Mouse (Mus musculus): Measurements from ENCODE around the gene Wdr17. TPM values are rescaled to one million over a fixed set of nuclear protein-coding genes. Genes with fewer than 3 reads are reported as not detected.

Wdr17 gene
- polyA plus RNA-seq, 1 experiment from 2014 or later, result 0.55 TPM

GRCm38 (mm10) chr8:54791858-54792698 is 94.9 kb downstream of the Wdr17 start:
- Histone ChIP-seq H3K27ac (ENCODE audit: poor library complexity, severe bottlenecking) (no peak overlapping the region), H3K27me3 (replicated peaks) (no peaks in the 10 kb centered on the region), H3K4me3 (no peak overlapping the region), H3K36me3 (no peaks in the 10 kb centered on the region), H3K9me3 (replicated peaks) (no peaks in the 10 kb centered on the region), H3K4me1 (replicated peaks) (no peaks in the 10 kb centered on the region), H3K4me2 (no peak overlapping the region), H3K9ac (no peak overlapping the region)
- 71% methylated on average over 2 of the region's 2 CpGs for WGBS
- ATAC-seq (ENCODE audit: insufficient number of reproducible peaks, low FRiP score), result no peak

GRCm38 (mm10) chr8:54780134-54780942 is 106.6 kb downstream of the Wdr17 start:
- WGBS, result 12% methylated on average over 16 of the region's 16 CpGs
- H3K4me3 ChIP-seq, result peak overlapping the region; percentile 60
- no peaks in the 10 kb centered on the region for H3K27me3 ChIP-seq (replicated peaks)
- H3K9ac ChIP-seq, result peak overlapping the region; percentile 62
- no peak overlapping the region for H3K27ac ChIP-seq (ENCODE audit: poor library complexity, severe bottlenecking)
- peak; percentile 51; the same call in 1 of the 2 replicates for ATAC-seq (ENCODE audit: insufficient number of reproducible peaks, low FRiP score)
- H3K4me1 ChIP-seq (replicated peaks), result 0 out of 2 replicates have a peak, but pooled peaks cover 2% of the 10 kb centered on the region
- no peaks in the 10 kb centered on the region for H3K9me3 ChIP-seq (replicated peaks)
- H3K4me2 ChIP-seq, result peak overlapping the region; percentile 97
- no peaks in the 10 kb centered on the region for H3K36me3 ChIP-seq

DNA sequence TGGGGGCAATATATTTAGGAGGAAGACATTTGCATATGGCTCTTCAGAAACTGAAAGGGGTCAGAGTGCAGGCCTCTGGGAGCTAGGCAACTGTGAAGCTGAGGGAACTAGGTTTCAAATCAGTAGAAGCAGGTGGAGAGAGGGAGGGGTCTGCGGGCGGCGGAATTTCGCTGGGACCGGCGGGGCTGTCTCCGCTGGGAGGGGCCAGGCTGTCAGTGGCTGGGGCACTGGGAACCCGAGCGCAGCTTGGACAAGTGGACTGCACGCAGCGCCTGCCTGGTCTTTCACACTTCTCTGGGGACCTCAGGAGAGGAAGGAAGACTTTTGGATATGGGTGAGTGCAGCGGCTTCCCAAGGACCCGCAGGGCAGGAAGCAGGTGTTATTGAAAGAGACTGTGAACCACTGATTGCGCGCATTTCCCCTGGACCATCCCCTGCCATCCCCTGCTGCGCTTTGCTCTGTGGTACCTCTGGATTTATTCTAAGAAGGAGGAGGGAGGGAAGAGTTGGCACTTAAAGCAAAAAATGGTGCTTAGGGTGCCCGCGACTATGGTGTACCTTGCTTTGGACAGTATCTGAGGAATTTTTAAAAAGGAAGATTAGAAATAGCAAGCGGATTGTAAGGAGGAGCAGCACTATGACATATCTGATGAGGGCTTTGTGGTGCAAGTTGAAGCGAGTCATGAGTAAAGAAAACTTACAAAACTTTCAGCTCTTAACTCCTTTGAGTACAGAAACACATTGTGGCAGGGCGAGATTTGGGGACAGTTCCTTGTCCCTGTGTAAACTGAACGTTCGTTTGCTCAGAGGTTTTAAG is 107.5 kb downstream of the Wdr17 start:
- Histone ChIP-seq H3K4me3 (peak overlapping the region; percentile 60), H3K4me2 (peak overlapping the region; percentile 97), H3K36me3 (no peaks in the 10 kb centered on the region), H3K4me1 (replicated peaks) (0 out of 2 replicates have a peak, but pooled peaks cover 2% of the 10 kb centered on the region), H3K27me3 (replicated peaks) (no peaks in the 10 kb centered on the region), H3K9ac (peak overlapping the region; percentile 62), H3K27ac (ENCODE audit: poor library complexity, severe bottlenecking) (no peak overlapping the region), H3K9me3 (replicated peaks) (no peaks in the 10 kb centered on the region)
- ATAC-seq (ENCODE audit: insufficient number of reproducible peaks, low FRiP score), result peak; percentile 77
- WGBS, result under 1% methylated on average over 23 of the region's 23 CpGs

DNA sequence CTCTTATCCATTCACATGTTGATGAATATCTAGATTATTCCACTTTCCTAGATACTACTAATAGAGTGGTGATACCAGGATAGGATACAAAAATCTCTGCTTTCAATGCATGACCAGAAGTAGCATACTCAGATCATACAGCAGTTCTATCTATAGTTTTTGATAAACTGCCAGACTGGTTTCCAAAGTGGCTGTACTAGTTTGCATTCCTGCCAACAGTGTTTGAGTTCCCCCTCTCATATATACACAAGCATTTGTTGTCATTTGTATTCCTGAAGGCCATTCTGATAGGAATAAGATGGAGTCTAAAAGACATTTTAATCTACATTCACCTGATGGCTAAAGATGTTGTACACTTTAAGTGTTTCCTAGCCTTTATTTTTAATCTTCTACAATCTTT is 110.0 kb downstream of the Wdr17 start:
- no peaks in the 10 kb centered on the region for H3K36me3 ChIP-seq
- ATAC-seq (ENCODE audit: insufficient number of reproducible peaks, low FRiP score), result no peak
- no peaks in the 10 kb centered on the region for H3K9me3 ChIP-seq (replicated peaks)
- no peak overlapping the region for H3K4me2 ChIP-seq
- H3K4me3 ChIP-seq, result no peak overlapping the region
- H3K9ac ChIP-seq, result no peak overlapping the region
- H3K4me1 ChIP-seq (replicated peaks), result 0 out of 2 replicates have a peak, but pooled peaks cover 2% of the 10 kb centered on the region
- H3K27me3 ChIP-seq (replicated peaks), result no peaks in the 10 kb centered on the region
- no peak overlapping the region for H3K27ac ChIP-seq (ENCODE audit: poor library complexity, severe bottlenecking)

DNA sequence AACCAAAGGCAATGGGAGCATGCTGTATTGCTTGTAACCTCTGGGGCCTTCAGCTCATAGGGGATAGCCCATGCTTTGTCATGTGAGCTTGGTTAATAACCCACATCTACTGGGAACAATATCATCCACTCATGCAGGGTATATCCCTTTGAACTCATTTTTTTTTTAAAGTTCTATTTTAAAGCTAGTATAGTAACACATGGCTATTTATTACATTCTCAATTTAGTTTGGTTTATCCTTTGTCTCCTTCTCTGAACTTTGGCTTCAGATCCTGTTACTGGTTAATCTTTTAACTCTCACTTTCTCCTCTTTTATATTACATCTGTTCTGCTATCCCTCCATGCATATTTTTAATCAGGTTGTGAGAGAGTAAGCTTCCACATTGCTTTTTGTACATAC is 110.7 kb downstream of the Wdr17 start:
- Histone ChIP-seq H3K4me2 (no peak overlapping the region), H3K27me3 (replicated peaks) (no peaks in the 10 kb centered on the region), H3K4me3 (no peak overlapping the region), H3K36me3 (no peaks in the 10 kb centered on the region), H3K4me1 (replicated peaks) (0 out of 2 replicates have a peak, but pooled peaks cover 2% of the 10 kb centered on the region), H3K9me3 (replicated peaks) (no peaks in the 10 kb centered on the region), H3K27ac (ENCODE audit: poor library complexity, severe bottlenecking) (no peak overlapping the region), H3K9ac (no peak overlapping the region)
- no peak for ATAC-seq (ENCODE audit: insufficient number of reproducible peaks, low FRiP score)

- Histone ChIP-seq H3K27ac (ENCODE audit: poor library complexity, severe bottlenecking) (no peak overlapping the region), H3K9me3 (replicated peaks) (no peaks in the 10 kb centered on the region), H3K27me3 (replicated peaks) (no peaks in the 10 kb centered on the region), H3K36me3 (no peaks in the 10 kb centered on the region), H3K9ac (no peak overlapping the region), H3K4me2 (no peak overlapping the region), H3K4me1 (replicated peaks) (no peaks in the 10 kb centered on the region), H3K4me3 (no peak overlapping the region)
- WGBS, result 74% methylated on average over 1 of the region's 1 CpGs
- ATAC-seq (ENCODE audit: insufficient number of reproducible peaks, low FRiP score), result no peak
These were observed 129.3 kb downstream of the Wdr17 start for GRCm38 (mm10) chr8:54757646-54758045.

DNA sequence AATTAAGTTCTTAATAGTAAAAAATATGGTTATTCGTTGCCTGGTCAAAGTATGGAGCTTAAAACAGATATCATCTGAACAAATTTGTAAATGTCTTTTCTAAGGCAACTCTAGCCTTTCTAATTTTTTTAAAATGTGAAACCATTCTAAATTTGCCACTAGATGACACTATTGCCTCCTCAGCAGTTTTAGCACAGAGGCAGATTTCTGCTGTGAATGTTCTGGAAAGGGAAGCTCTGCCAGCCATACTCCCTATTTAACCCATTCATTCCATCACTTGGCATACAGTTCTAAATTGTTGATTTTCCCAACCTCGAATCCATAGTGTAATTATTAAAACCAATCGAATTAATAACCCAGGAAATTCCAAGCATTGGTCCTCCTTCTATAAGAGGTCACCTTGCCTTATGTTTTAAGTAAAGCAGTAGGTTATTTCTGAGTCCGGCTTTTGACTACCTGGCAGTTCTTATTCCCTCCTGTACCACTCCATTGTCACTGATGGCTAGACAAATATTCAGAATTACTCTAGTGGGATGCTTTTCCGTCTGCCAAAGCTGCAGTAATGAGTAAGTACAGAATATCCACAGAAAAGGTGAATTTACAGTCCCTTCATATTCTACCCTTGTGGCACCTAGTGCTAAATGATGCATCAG is 150.2 kb downstream of the Wdr17 start:
- 53% methylated on average over 5 of the region's 5 CpGs for WGBS
- Histone ChIP-seq H3K27ac (ENCODE audit: poor library complexity, severe bottlenecking) (no peak overlapping the region), H3K9ac (no peak overlapping the region), H3K4me2 (no peak overlapping the region), H3K4me1 (replicated peaks) (no peaks in the 10 kb centered on the region), H3K4me3 (no peak overlapping the region), H3K9me3 (replicated peaks) (no peaks in the 10 kb centered on the region), H3K27me3 (replicated peaks) (no peaks in the 10 kb centered on the region), H3K36me3 (no peaks in the 10 kb centered on the region)
- ATAC-seq (ENCODE audit: insufficient number of reproducible peaks, low FRiP score), result no peak

DNA sequence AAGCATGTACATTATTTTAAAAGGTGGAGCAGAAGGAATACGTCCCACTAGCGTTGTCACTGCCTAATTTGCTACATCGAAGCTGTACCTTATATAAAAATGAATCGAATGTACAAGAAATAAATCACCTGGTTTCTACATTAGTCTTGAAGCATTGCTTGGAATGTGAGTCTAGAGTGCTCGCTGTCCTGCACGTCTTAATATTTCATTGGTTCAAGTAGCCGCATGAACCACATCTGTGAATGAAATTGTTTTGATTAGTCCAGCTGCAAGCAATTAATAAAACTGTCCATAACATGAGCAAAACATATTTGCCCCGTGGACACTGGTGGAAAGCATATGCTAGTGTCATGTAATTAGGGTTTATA is 162.3 kb downstream of the Wdr17 start:
- no peak overlapping the region for H3K27ac ChIP-seq (ENCODE audit: poor library complexity, severe bottlenecking)
- H3K36me3 ChIP-seq, result no peaks in the 10 kb centered on the region
- H3K4me1 ChIP-seq (replicated peaks), result no peaks in the 10 kb centered on the region
- H3K4me2 ChIP-seq, result peak overlapping the region; percentile 73
- no peaks in the 10 kb centered on the region for H3K9me3 ChIP-seq (replicated peaks)
- no peak for ATAC-seq (ENCODE audit: insufficient number of reproducible peaks, low FRiP score)
- H3K27me3 ChIP-seq (replicated peaks), result no peaks in the 10 kb centered on the region
- H3K4me3 ChIP-seq, result peak overlapping the region; percentile 45
- H3K9ac ChIP-seq, result no peak overlapping the region
- 27% methylated on average over 8 of the region's 8 CpGs for WGBS

GRCm38 (mm10) chr8:54723976-54724667 is 162.9 kb downstream of the Wdr17 start:
- WGBS, result 2% methylated on average over 23 of the region's 23 CpGs
- Histone ChIP-seq H3K9me3 (replicated peaks) (no peaks in the 10 kb centered on the region), H3K36me3 (no peaks in the 10 kb centered on the region), H3K27me3 (replicated peaks) (no peaks in the 10 kb centered on the region), H3K27ac (ENCODE audit: poor library complexity, severe bottlenecking) (no peak overlapping the region), H3K4me2 (peak overlapping the region; percentile 73), H3K4me1 (replicated peaks) (no peaks in the 10 kb centered on the region), H3K9ac (no peak overlapping the region), H3K4me3 (peak overlapping the region; percentile 45)
- peak; percentile 98 for ATAC-seq (ENCODE audit: insufficient number of reproducible peaks, low FRiP score)

DNA sequence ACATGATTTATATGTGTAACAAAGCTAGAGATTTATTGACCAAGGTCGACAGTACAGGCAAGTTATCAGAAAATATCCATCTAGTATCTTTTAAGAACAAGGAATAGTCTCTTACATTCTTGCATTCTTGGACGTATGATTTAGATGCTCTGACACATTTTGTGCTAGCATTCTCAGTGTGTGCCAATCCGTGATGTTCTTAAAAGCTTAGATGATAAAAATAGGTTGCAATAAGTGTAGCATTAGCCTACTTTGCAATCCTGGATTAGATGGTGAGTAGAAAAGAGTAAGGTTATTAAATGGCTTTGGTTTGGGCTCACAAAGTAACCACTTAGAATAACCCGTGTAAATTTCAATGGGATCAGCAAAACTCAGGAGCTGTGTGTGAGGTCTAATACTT is 168.5 kb downstream of the Wdr17 start:
- Histone ChIP-seq H3K4me3 (no peak overlapping the region), H3K9me3 (replicated peaks) (no peaks in the 10 kb centered on the region), H3K27me3 (replicated peaks) (no peaks in the 10 kb centered on the region), H3K27ac (ENCODE audit: poor library complexity, severe bottlenecking) (no peak overlapping the region), H3K4me2 (no peak overlapping the region), H3K36me3 (no peaks in the 10 kb centered on the region), H3K9ac (no peak overlapping the region), H3K4me1 (replicated peaks) (no peaks in the 10 kb centered on the region)
- ATAC-seq (ENCODE audit: insufficient number of reproducible peaks, low FRiP score), result no peak
- WGBS, result 62% methylated on average over 4 of the region's 4 CpGs
